Mouse (Mus musculus) heart, embryonic 13.5 days (tissue): ENCODE results near the gene Ctcf. TPM values are rescaled to one million over a fixed set of nuclear protein-coding genes. Genes with fewer than 3 reads are reported as not detected.

Source experiments
- ATAC-seq: fragments of 200-750 bp; cut with Nextera tagmentation; 2 replicates; pipeline ENCODE4 v1.8.0; 2017; ENCODE audit warnings: moderate TSS enrichment; ENCODE audit not compliant: insufficient number of reproducible peaks, low FRiP score, low TSS enrichment; ENCODE audit errors: extremely low read depth
- H3K27ac ChIP-seq: fragments of 300-500 bp; sonication (generic); replicated peaks from 2 replicates; pipeline ENCODE4 v1.5.1; 2015; ENCODE audit warnings: moderate library complexity, mild to moderate bottlenecking, inconsistent platforms
- H3K27me3 ChIP-seq: fragments of 300-500 bp; sonication (generic); replicated peaks from 2 replicates; pipeline ENCODE4 v1.6.1; 2015; ENCODE audit warnings: mild to moderate bottlenecking, inconsistent platforms
- H3K36me3 ChIP-seq: fragments of 300-500 bp; sonication (generic); 2 replicates; pipeline ENCODE4 v1.6.1; 2015; ENCODE audit warnings: mild to moderate bottlenecking, inconsistent platforms
- H3K4me1 ChIP-seq: fragments of 300-500 bp; sonication (generic); 2 replicates; pipeline ENCODE4 v1.6.1; 2015; ENCODE audit warnings: inconsistent platforms
- H3K4me2 ChIP-seq: fragments of 300-500 bp; sonication (generic); 2 replicates; pipeline ENCODE4 v1.6.1; 2015; ENCODE audit warnings: inconsistent platforms, mild to moderate bottlenecking, moderate library complexity
- H3K4me3 ChIP-seq: fragments of 300-500 bp; sonication (generic); 2 replicates; pipeline ENCODE4 v1.5.1; 2015; ENCODE audit warnings: moderate library complexity, mild to moderate bottlenecking, inconsistent platforms
- H3K9ac ChIP-seq: fragments of 300-500 bp; sonication (generic); 2 replicates; pipeline ENCODE4 v1.6.1; 2015; ENCODE audit warnings: inconsistent platforms, mild to moderate bottlenecking, moderate library complexity
- H3K9me3 ChIP-seq: fragments of 300-500 bp; sonication (generic); 2 replicates; pipeline ENCODE4 v1.6.1; 2016; ENCODE audit warnings: inconsistent platforms
- WGBS: fragments of 180-500 bp; shearing (Covaris S2); methylation state at CpG from one replicate; pipeline ENCODE4 v1.1.7; 2015; ENCODE audit warnings: mixed read lengths; 5-methylcytosine and 5-hydroxymethylcytosine counted together
- microRNA counts: library from miRNA; unstranded; fragments of <30 nt; microRNA quantifications from one replicate; lab custom pipeline; 2016
- microRNA-seq: library from miRNA; unstranded; fragments of <30 nt; microRNA quantifications from one replicate; pipeline ENCODE4, GENCODE M21; 2016
- polyA plus RNA-seq: library from polyadenylated mRNA; unstranded; fragments of >200 nt; fragmentation: Nextera tagmentation; extraction: Ambion mirVana; gene quantifications from 2 replicates; pipeline ENCODE4 v1.2.1, GENCODE M21; 2015

Gene Ctcf
- polyA plus RNA-seq, 1 experiment from 2014 or later, result 67.1 TPM

- 85% methylated on average over 9 of the region's 9 CpGs for WGBS
- H3K27ac ChIP-seq, result no peak overlapping the region
- H3K4me3 ChIP-seq, result no peak overlapping the region
- no peak overlapping the region for H3K4me2 ChIP-seq
- H3K9ac ChIP-seq, result no peak overlapping the region
- peaks cover 3% of the 10 kb centered on the region; the same call in 1 of the 2 replicates for H3K4me1 ChIP-seq
- no peak for ATAC-seq
- H3K27me3 ChIP-seq, result no peaks in the 10 kb centered on the region
- no peaks in the 10 kb centered on the region for H3K9me3 ChIP-seq
- H3K36me3 ChIP-seq, result peaks cover 27% of the 10 kb centered on the region
These were observed 86.5 kb downstream of the Ctcf start for GRCm38 (mm10) chr8:105722861-105723260.

GRCm38 (mm10) chr8:105725726-105726125 lies 89.4 kb downstream of the Ctcf start:
- 70% methylated on average over 5 of the region's 5 CpGs for WGBS
- H3K27me3 ChIP-seq, result no peaks in the 10 kb centered on the region
- no peak overlapping the region for H3K4me2 ChIP-seq
- no peak overlapping the region for H3K27ac ChIP-seq
- no peaks in the 10 kb centered on the region for H3K9me3 ChIP-seq
- ATAC-seq, result no peak
- peaks cover 29% of the 10 kb centered on the region for H3K36me3 ChIP-seq
- no peak overlapping the region for H3K4me3 ChIP-seq
- no peak overlapping the region for H3K9ac ChIP-seq
- H3K4me1 ChIP-seq, result peaks cover 3% of the 10 kb centered on the region; the same call in 1 of the 2 replicates

- peak; percentile 54; the same call in 1 of the 2 replicates for ATAC-seq
- Histone ChIP-seq H3K4me1 (peaks cover 3% of the 10 kb centered on the region; the same call in 1 of the 2 replicates), H3K36me3 (peaks cover 29% of the 10 kb centered on the region), H3K27me3 (no peaks in the 10 kb centered on the region), H3K4me2 (peak overlapping the region; percentile 18; the same call in 1 of the 2 replicates), H3K27ac (peak overlapping the region; percentile 77), H3K9me3 (no peaks in the 10 kb centered on the region), H3K9ac (no peak overlapping the region; the same call in 1 of the 2 replicates), H3K4me3 (no peak overlapping the region)
- 69% methylated on average over 18 of the region's 18 CpGs for WGBS
These were observed 91.2 kb downstream of the Ctcf start for GRCm38 (mm10) chr8:105727397-105728124.

- H3K27ac ChIP-seq, result no peak overlapping the region
- 86% methylated on average over 5 of the region's 5 CpGs for WGBS
- H3K36me3 ChIP-seq, result peaks cover 9% of the 10 kb centered on the region
- no peak for ATAC-seq
- no peak overlapping the region for H3K9ac ChIP-seq
- no peaks in the 10 kb centered on the region for H3K27me3 ChIP-seq
- H3K4me3 ChIP-seq, result no peak overlapping the region
- no peak overlapping the region for H3K4me2 ChIP-seq
- H3K4me1 ChIP-seq, result no peaks in the 10 kb centered on the region
- no peaks in the 10 kb centered on the region for H3K9me3 ChIP-seq
These were observed 95.8 kb downstream of the Ctcf start for GRCm38 (mm10) chr8:105732186-105732585.

MicroRNAs within 50 kb of the gene (microRNA counts, 519-probe panel; counts per million panel counts)
- 2,547 counts per million, percentile 65 among the panel's probes with 10 or more counts for microRNA mmu-miR-1966 (lab: Ali Mortazavi, UCI)

Small RNA genes within 50 kb of the gene (microRNA-seq; reads per million reads assigned to microRNA genes)
- not detected for gene Mir1966

Other genes starting within 250 kb of the Ctcf start
- gene Kctd19, start 223.1 kb upstream of the Ctcf start, polyA plus RNA-seq, result not detected in 2 replicates
- gene Lrrc36, start 223.0 kb upstream of the Ctcf start, polyA plus RNA-seq, result 0.08 and 0.28 TPM in 2 replicates
- 12.3 TPM in 2 replicates for gene Tppp3, start 165.0 kb upstream of the Ctcf start, polyA plus RNA-seq
- gene Zdhhc1, start 139.7 kb upstream of the Ctcf start, polyA plus RNA-seq, result 21.8 and 22.3 TPM in 2 replicates
- gene Hsd11b2, start 117.8 kb upstream of the Ctcf start, polyA plus RNA-seq, result 1.2 and 1.5 TPM in 2 replicates
- 58.1 and 60.9 TPM in 2 replicates for gene Atp6v0d1, start 70.5 kb upstream of the Ctcf start, polyA plus RNA-seq
- gene Ripor1, start 31.3 kb upstream of the Ctcf start, polyA plus RNA-seq, result 32.1 and 32.5 TPM in 2 replicates
- 0.23 TPM in 1 of 2 replicates, not detected in the other for gene Agrp, start 825 bp downstream of the Ctcf start, polyA plus RNA-seq
- 0.27 TPM in 2 replicates for gene Carmil2, start 49.7 kb downstream of the Ctcf start, polyA plus RNA-seq
- gene Acd, start 64.5 kb downstream of the Ctcf start, polyA plus RNA-seq, result 41.6 and 44.0 TPM in 2 replicates
- gene Pard6a, start 64.6 kb downstream of the Ctcf start, polyA plus RNA-seq, result 11.6 and 11.9 TPM in 2 replicates
- gene 4933405L10Rik, start 71.1 kb downstream of the Ctcf start, polyA plus RNA-seq, result not detected in 2 replicates
- 12.5 and 13.3 TPM in 2 replicates for gene Enkd1, start 71.6 kb downstream of the Ctcf start, polyA plus RNA-seq
- 9.6 and 12.1 TPM in 2 replicates for gene Gfod2, start 122.1 kb downstream of the Ctcf start, polyA plus RNA-seq
- gene Ranbp10, start 190.8 kb downstream of the Ctcf start, polyA plus RNA-seq, result 9.2 and 9.8 TPM in 2 replicates
- 0.19 TPM in 1 of 2 replicates, not detected in the other for gene Tsnaxip1, start 191.2 kb downstream of the Ctcf start, polyA plus RNA-seq
- 37.1 and 40.5 TPM in 2 replicates for gene Cenpt, start 216.7 kb downstream of the Ctcf start, polyA plus RNA-seq
- 44.8 and 47.1 TPM in 2 replicates for gene Thap11, start 218.6 kb downstream of the Ctcf start, polyA plus RNA-seq
- 177 and 212 TPM in 2 replicates for gene Nutf2, start 224.0 kb downstream of the Ctcf start, polyA plus RNA-seq
- gene Edc4, start 244.3 kb downstream of the Ctcf start, polyA plus RNA-seq, result 28.9 and 30.6 TPM in 2 replicates